Mouse (Mus musculus): ENCODE measurements around the gene Adam23. TPM values are rescaled to one million over a fixed set of nuclear protein-coding genes. Genes with fewer than 3 reads are reported as not detected.

Adam23 gene
- polyA plus RNA-seq (2015; fragmentation: Nextera tagmentation; extraction: Ambion mirVana): 13.6 and 16.5 TPM in 2 replicates

DNA sequence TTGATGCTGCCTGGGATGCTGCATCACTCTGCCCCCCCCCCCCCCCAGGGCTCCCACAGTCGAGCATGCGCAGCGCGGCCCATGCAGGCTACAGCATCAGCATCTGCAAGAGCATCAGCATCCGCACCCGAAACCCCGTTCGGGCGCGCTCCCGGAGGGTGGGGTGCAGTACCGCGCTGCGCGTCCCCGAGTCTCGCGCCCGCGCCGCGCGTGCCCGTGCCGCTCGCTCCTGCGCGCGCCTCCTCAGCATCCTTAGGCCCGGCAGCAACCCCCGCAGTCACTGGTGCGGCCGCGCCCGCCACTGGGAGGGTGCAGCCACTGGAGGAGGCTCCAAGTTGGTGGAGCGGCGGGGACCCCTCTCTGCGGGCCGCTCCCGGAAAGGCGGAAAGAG lies at the start of gene Adam23:
Gene Adam23, plus strand, starts transcription at position 236 of the 391 bp plus-strand sequence.
- Histone ChIP-seq H3K4me2 (peak within 1 kb of the TSS; percentile 96), H3K36me3 (0 out of 2 replicates have a peak, but pooled peaks cover 5% of the 10 kb centered on the region), H3K4me1 (replicated peaks) (peaks cover 12% of the 10 kb centered on the region), H3K4me3 (peak within 1 kb of the TSS; percentile 95), H3K9me3 (no peaks in the 10 kb centered on the region), H3K27me3 (no peaks in the 10 kb centered on the region), H3K9ac (peak within 1 kb of the TSS; percentile 91), H3K27ac (replicated peaks) (peak within 1 kb of the TSS; percentile 85)
- peak; percentile 90 for ATAC-seq (ENCODE audit: low FRiP score, low read depth)
- WGBS: under 1% methylated on average over 40 of the region's 41 CpGs

DNA sequence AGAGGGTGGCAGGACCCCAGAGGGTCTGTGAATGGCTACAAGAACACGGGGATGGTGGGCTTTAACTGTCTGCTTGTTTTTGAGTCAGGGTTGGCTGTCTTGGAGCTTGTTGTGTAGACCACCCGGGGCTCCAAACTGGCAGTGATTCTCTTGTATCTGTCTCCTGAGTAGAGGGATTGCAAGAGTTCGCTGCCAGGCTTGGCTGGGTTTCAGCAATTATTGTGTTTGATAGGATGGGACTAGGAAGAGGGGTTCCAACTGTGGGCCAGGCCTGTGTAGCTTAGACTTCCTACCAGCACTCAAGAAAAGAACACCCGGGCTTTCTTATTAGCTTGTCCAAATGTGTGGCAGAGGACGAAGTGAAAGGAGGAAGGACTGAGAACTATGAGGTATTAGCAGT lies 44.6 kb upstream of the Adam23 start:
- H3K9me3 ChIP-seq: no peaks in the 10 kb centered on the region
- H3K4me1 ChIP-seq (replicated peaks): no peaks in the 10 kb centered on the region
- no peak overlapping the region for H3K27ac ChIP-seq (replicated peaks)
- H3K4me2 ChIP-seq: no peak overlapping the region
- no peaks in the 10 kb centered on the region for H3K36me3 ChIP-seq
- no peak overlapping the region for H3K4me3 ChIP-seq
- no peak for ATAC-seq (ENCODE audit: low FRiP score, low read depth)
- H3K9ac ChIP-seq: no peak overlapping the region
- no peaks in the 10 kb centered on the region for H3K27me3 ChIP-seq
- 53% methylated on average over 5 of the region's 5 CpGs for WGBS

DNA sequence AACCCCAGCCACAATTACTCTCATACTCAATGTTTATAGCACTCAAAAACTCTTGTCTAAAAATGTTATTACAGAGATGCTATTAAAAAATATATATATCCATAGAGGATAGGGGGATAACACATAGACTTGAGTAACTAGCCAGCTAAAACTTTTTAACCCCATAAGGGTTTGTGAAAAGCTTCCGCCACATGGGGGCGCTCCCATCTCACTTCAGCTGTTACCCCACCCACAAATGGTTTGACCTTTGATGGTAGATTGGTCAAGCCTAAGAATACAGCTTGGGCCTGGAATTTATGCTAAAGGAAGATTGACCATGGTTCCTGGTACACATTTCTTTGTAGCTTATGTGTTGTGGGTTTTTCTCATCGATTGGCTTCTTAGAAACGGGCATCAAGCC lies 42.1 kb upstream of the Adam23 start:
- Histone ChIP-seq H3K9ac (no peak overlapping the region), H3K4me2 (no peak overlapping the region), H3K9me3 (no peaks in the 10 kb centered on the region), H3K4me1 (replicated peaks) (no peaks in the 10 kb centered on the region), H3K4me3 (no peak overlapping the region), H3K27ac (replicated peaks) (no peak overlapping the region), H3K36me3 (no peaks in the 10 kb centered on the region), H3K27me3 (no peaks in the 10 kb centered on the region)
- 50% methylated on average over 4 of the region's 4 CpGs for WGBS
- ATAC-seq (ENCODE audit: low FRiP score, low read depth): no peak

DNA sequence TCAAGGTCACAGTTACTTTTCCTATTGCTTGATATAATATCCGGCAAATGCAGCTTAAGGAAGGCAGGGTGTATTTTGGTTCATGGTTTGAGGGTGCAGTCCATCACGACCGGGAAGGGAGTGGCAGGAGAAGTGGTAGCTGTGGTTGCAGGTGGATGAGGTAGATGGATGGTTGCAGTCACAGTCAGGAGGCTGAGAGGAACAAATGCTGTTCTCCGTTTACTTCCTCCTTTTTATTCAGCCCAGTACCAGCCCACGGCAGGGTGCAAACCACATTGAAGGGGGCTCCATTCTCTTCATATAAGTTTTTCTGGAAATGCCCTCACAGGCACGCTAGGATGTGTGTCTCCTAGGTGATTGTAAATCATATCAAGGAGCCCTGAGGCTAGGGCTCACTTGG lies 37.3 kb upstream of the Adam23 start:
- no peaks in the 10 kb centered on the region for H3K9me3 ChIP-seq
- H3K36me3 ChIP-seq: no peaks in the 10 kb centered on the region
- no peaks in the 10 kb centered on the region for H3K4me1 ChIP-seq (replicated peaks)
- no peak overlapping the region for H3K27ac ChIP-seq (replicated peaks)
- WGBS: 77% methylated on average over 6 of the region's 6 CpGs
- H3K4me2 ChIP-seq: no peak overlapping the region
- H3K27me3 ChIP-seq: no peaks in the 10 kb centered on the region
- no peak overlapping the region for H3K4me3 ChIP-seq
- no peak for ATAC-seq (ENCODE audit: low FRiP score, low read depth)
- H3K9ac ChIP-seq: no peak overlapping the region

DNA sequence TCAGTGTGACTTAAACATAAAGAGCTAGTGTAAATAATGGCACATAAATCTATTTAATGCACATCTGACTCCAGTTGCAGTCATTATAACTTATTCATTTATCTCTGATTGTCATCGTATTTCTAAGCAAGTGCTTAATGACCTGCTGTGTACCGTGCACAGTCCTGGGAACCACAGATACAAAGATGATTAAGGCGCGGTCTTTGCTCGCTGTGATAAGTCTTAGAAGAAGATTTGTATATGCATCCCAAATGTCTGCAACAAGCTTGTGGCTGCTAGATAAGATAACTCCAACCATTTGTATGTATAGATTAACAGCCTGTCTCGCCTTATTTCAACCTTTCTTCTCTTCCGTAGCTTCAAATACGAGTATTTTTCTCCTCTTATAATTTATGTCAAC lies 27.2 kb upstream of the Adam23 start:
- Histone ChIP-seq H3K36me3 (no peaks in the 10 kb centered on the region), H3K4me3 (no peak overlapping the region), H3K4me1 (replicated peaks) (no peaks in the 10 kb centered on the region), H3K9me3 (no peaks in the 10 kb centered on the region), H3K4me2 (no peak overlapping the region), H3K27me3 (no peaks in the 10 kb centered on the region), H3K9ac (no peak overlapping the region), H3K27ac (replicated peaks) (no peak overlapping the region)
- WGBS: 71% methylated on average over 8 of the region's 8 CpGs
- ATAC-seq (ENCODE audit: low FRiP score, low read depth): no peak

DNA sequence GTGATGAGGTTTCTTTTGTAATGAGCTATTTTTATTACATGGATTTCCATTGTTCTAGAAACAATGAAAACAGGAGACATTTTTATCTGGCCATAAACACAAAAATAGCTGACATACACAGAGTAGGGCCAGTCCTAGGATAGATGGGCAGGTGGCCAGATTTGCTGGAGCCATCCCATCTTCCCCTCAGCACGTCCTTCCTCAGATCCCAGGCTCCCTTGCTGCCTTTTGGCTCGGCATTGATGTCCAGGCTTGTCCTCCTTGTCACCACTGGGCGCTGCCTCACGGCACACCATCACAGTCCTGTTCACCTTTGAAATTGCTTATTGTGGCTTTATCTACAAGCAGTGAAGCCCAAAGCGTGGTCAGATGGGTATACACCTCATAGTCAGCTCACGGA lies 15.0 kb upstream of the Adam23 start:
- Histone ChIP-seq H3K36me3 (no peaks in the 10 kb centered on the region), H3K27me3 (no peaks in the 10 kb centered on the region)
- WGBS: 80% methylated on average over 6 of the region's 6 CpGs

DNA sequence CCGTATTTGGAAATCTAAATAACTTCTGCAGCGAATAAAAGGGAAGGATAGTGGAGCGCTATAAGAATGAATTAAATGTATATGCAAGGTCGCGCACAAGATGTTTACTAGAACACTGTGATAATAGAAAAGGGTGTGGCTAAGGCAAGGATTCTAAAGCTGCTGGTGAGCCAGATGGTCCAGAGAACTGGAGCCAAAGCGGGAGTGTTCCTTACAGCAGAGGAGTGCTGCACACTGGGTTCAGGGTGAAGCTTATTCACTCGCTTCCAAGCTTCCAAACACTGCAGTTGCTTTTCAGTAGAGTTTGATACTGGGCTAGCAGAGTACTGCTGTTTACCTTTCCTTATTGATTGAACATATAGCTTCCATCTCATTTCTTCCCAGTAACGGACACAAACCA lies 14.5 kb upstream of the Adam23 start:
- Histone ChIP-seq H3K9ac (no peak overlapping the region), H3K4me1 (replicated peaks) (no peaks in the 10 kb centered on the region), H3K27me3 (no peaks in the 10 kb centered on the region), H3K4me3 (no peak overlapping the region), H3K9me3 (no peaks in the 10 kb centered on the region), H3K36me3 (no peaks in the 10 kb centered on the region), H3K27ac (replicated peaks) (no peak overlapping the region), H3K4me2 (no peak overlapping the region)
- ATAC-seq (ENCODE audit: low FRiP score, low read depth): no peak
- WGBS: 95% methylated on average over 8 of the region's 8 CpGs

More for the DNA sequence above, 15.0 kb upstream of the Adam23 start:
- Histone ChIP-seq H3K4me3 (no peak overlapping the region), H3K9me3 (no peaks in the 10 kb centered on the region), H3K4me2 (no peak overlapping the region), H3K4me1 (replicated peaks) (no peaks in the 10 kb centered on the region), H3K9ac (no peak overlapping the region), H3K27ac (replicated peaks) (no peak overlapping the region)
- ATAC-seq (ENCODE audit: low FRiP score, low read depth): no peak

DNA sequence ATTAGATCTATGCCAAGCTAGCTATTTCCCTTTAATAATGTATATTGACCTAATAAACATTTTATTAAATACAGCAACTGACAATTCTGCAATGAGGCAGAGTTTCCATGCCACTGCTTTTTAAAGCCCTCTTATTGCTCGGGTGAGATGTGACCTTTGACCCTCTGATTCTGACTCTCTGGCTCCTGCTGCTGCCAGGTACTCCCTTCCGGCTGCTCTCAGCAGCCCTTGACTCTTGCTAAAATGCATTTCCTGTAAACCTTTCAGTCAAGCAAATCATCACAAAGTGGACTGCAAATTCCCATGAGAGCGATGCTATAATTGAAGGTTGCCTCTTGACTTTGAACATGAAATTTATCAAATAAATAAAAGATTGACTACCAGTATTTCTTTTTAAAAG lies 13.8 kb upstream of the Adam23 start:
- H3K9me3 ChIP-seq: no peaks in the 10 kb centered on the region
- H3K27me3 ChIP-seq: no peaks in the 10 kb centered on the region
- no peaks in the 10 kb centered on the region for H3K36me3 ChIP-seq
- WGBS: 50% methylated on average over 3 of the region's 3 CpGs
- H3K4me1 ChIP-seq (replicated peaks): no peaks in the 10 kb centered on the region
- H3K4me2 ChIP-seq: no peak overlapping the region
- ATAC-seq (ENCODE audit: low FRiP score, low read depth): no peak
- no peak overlapping the region for H3K9ac ChIP-seq
- H3K4me3 ChIP-seq: no peak overlapping the region
- H3K27ac ChIP-seq (replicated peaks): no peak overlapping the region

DNA sequence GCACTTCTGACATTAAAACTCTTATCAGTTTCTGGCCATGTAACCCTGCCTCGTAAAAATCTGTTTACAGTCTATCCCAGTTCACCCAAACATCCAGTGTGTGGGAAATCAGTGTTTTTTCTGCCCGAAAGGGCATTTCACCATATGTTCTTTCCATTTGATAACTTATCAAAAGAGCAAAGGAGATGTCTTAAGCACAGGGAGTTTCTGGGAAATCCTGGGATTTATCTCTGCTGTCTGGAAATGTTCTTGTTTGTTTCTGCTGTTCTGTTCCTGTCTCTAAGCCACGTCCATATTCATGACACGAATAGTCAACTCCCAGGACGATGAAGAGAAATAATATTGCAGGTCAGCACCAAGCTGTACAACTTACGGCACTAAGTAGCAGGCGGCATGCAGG lies 11.6 kb upstream of the Adam23 start:
- H3K4me1 ChIP-seq (replicated peaks): no peaks in the 10 kb centered on the region
- H3K27ac ChIP-seq (replicated peaks): no peak overlapping the region
- 69% methylated on average over 7 of the region's 7 CpGs for WGBS
- H3K4me3 ChIP-seq: no peak overlapping the region
- no peaks in the 10 kb centered on the region for H3K9me3 ChIP-seq
- no peak overlapping the region for H3K9ac ChIP-seq
- ATAC-seq (ENCODE audit: low FRiP score, low read depth): no peak
- no peaks in the 10 kb centered on the region for H3K27me3 ChIP-seq
- no peaks in the 10 kb centered on the region for H3K36me3 ChIP-seq
- no peak overlapping the region for H3K4me2 ChIP-seq

DNA sequence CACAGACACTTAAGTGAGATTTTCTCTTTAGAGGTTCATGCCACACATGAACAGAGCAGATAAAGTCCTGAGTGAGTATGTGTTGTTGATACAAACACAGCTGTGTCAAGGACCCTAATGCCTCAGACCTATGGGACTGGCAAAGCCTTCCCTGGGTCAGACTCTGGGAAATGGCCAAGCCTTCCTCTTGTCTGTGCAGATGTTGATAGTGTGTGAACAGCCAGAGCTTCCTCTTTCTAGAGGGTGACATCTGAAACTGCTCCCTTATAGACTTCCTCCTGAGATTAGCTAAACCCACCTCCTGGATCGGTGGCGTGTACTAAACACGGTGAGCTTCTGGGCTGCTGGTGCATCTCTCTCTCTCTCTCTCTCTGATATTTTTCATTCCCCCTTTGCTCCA lies 8.2 kb upstream of the Adam23 start:
- no peak for ATAC-seq (ENCODE audit: low FRiP score, low read depth)
- Histone ChIP-seq H3K36me3 (no peaks in the 10 kb centered on the region), H3K9me3 (no peaks in the 10 kb centered on the region), H3K9ac (no peak overlapping the region), H3K27ac (replicated peaks) (no peak overlapping the region), H3K4me3 (no peak overlapping the region), H3K27me3 (no peaks in the 10 kb centered on the region), H3K4me2 (no peak overlapping the region), H3K4me1 (replicated peaks) (no peaks in the 10 kb centered on the region)
- 69% methylated on average over 3 of the region's 3 CpGs for WGBS

DNA sequence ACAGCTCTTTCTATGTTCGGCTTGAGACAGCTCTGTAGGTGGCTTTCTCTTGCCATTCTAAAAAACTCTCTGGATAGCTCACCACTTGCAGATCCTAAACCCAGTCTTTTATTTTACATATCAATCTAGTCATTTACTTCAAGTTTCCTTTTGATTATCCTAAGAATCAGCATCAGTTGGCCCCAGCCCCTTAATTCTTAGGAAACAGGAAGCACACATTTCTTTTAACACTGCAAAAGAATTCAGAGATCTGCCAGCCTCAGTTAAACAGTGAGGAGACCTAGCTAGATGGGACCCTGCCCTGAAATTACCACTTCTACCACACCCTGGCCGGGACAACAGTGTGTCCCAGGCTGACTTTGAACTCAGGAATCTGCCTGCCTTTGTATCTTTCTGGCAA lies 3.5 kb upstream of the Adam23 start:
- H3K36me3 ChIP-seq: no peaks in the 10 kb centered on the region
- ATAC-seq (ENCODE audit: low FRiP score, low read depth): no peak
- no peaks in the 10 kb centered on the region for H3K9me3 ChIP-seq
- H3K27me3 ChIP-seq: no peaks in the 10 kb centered on the region
- H3K4me3 ChIP-seq: no peak overlapping the region
- H3K4me1 ChIP-seq (replicated peaks): peaks cover 12% of the 10 kb centered on the region
- WGBS: 56% methylated on average over 2 of the region's 2 CpGs
- H3K4me2 ChIP-seq: no peak overlapping the region
- H3K9ac ChIP-seq: no peak overlapping the region
- H3K27ac ChIP-seq (replicated peaks): no peak overlapping the region

DNA sequence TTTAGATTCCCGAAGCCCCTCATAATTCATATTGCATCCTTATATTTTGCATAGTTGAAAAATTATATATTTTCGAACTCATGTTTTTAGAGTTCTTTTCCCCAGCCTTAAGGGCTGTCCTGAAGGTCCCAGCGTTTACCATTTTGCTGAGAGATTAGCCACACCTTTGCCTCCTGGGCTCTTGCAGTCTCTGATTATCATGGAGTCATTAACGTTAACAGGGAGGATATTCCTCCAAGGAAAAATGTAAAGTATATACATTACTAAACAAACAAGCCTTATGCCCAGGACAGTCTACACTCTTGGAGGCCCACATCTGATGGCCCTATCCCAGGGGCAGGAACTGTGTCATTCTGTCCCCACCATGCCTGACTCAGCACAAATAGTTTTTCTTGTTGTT lies 3.1 kb upstream of the Adam23 start:
- H3K4me3 ChIP-seq: no peak overlapping the region
- no peaks in the 10 kb centered on the region for H3K36me3 ChIP-seq
- peaks cover 12% of the 10 kb centered on the region for H3K4me1 ChIP-seq (replicated peaks)
- ATAC-seq (ENCODE audit: low FRiP score, low read depth): no peak
- H3K27me3 ChIP-seq: no peaks in the 10 kb centered on the region
- no peak overlapping the region for H3K9ac ChIP-seq
- no peaks in the 10 kb centered on the region for H3K9me3 ChIP-seq
- WGBS: 72% methylated on average over 4 of the region's 4 CpGs
- no peak overlapping the region for H3K4me2 ChIP-seq
- no peak overlapping the region for H3K27ac ChIP-seq (replicated peaks)

DNA sequence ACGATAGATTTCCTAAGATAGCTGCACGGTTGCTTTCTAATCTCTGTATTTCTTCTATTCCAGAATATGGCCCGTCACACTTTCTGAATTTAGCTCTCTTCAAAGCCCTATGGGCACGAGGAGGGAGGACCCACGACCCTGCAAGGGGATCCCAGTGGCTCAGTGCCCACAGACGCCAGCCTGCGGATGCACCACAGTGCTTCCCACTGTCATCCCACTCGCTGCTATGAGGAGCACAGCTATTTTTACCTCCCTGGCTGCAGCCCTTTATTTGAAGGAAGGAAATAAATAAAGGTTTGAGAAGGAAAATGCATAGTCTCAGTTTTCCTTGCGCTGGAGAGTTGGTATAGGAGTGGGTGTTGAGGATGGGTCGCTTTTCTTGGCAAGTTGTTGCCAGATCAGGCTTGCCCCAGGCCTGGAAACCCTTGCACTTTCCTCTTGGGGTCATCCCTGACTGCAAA lies 512 bp upstream of the Adam23 start:
- 51% methylated on average over 10 of the region's 10 CpGs for WGBS
- Histone ChIP-seq H3K9me3 (no peaks in the 10 kb centered on the region), H3K27me3 (no peaks in the 10 kb centered on the region), H3K9ac (peak overlapping the region; percentile 91), H3K4me2 (peak overlapping the region; percentile 96), H3K27ac (replicated peaks) (peak overlapping the region; percentile 85), H3K4me3 (peak overlapping the region; percentile 95), H3K36me3 (0 out of 2 replicates have a peak, but pooled peaks cover 3% of the 10 kb centered on the region), H3K4me1 (replicated peaks) (peaks cover 12% of the 10 kb centered on the region)
- no peak for ATAC-seq (ENCODE audit: low FRiP score, low read depth)
